Mouse (Mus musculus) mature B cell (primary cell): ENCODE data around the gene Gm21958.

Source experiments
- in situ Hi-C: fragments of 300-500 bp; cut with MboI; formaldehyde crosslinking; loops from 2 replicates; pipeline ENCODE4 v1.14.3; 2019

Gm21958 gene

GRCm38 (mm10) chr3:54714253-54714652 is at the start of gene Gm21958:
Gm21958 (minus strand) TSS chr3:54714353.
- in situ Hi-C loops = no loop called here

GRCm38 (mm10) chr3:54761258-54761657 is 47.1 kb upstream of the Gm21958 start:
- in situ Hi-C loops = no loop called here

- in situ Hi-C loops = no loop called here
Observed at GRCm38 (mm10) chr3:54760321-54761115, 46.4 kb upstream of the Gm21958 start.

- in situ Hi-C loops = no loop called here
Observed at GRCm38 (mm10) chr3:54759211-54759610, 45.1 kb upstream of the Gm21958 start.

GRCm38 (mm10) chr3:54757446-54757845 is 43.3 kb upstream of the Gm21958 start:
- in situ Hi-C loops = no loop called here

GRCm38 (mm10) chr3:54756058-54756457 is 41.9 kb upstream of the Gm21958 start:
- in situ Hi-C loops = no loop called here

- in situ Hi-C loops = no loop called here
Observed at GRCm38 (mm10) chr3:54755145-54756041, 41.2 kb upstream of the Gm21958 start, which contains the start of gene Smad9. Smad9 (plus strand) TSS chr3:54755582.

- in situ Hi-C loops = no loop called here
Observed at GRCm38 (mm10) chr3:54753411-54753810, 39.3 kb upstream of the Gm21958 start.

GRCm38 (mm10) chr3:54745799-54746198 is 31.6 kb upstream of the Gm21958 start:
- in situ Hi-C loops = no loop called here

- in situ Hi-C loops = no loop called here
Observed at GRCm38 (mm10) chr3:54741965-54742364, 27.8 kb upstream of the Gm21958 start.

- in situ Hi-C loops = no loop called here
Observed at GRCm38 (mm10) chr3:54737317-54737716, 23.2 kb upstream of the Gm21958 start.

- in situ Hi-C loops = no loop called here
Observed at GRCm38 (mm10) chr3:54736101-54736927, 22.2 kb upstream of the Gm21958 start.

- in situ Hi-C loops = no loop called here
Observed at GRCm38 (mm10) chr3:54735247-54736046, 21.3 kb upstream of the Gm21958 start, which contains the start of the genes Exosc8 and Alg5. Exosc8 (minus strand) TSS chr3:54735393. Alg5 (plus strand) TSS chr3:54735539.

GRCm38 (mm10) chr3:54734411-54735246 is 20.5 kb upstream of the Gm21958 start:
- in situ Hi-C loops = no loop called here

- in situ Hi-C loops = no loop called here
Observed at GRCm38 (mm10) chr3:54732371-54732770, 18.2 kb upstream of the Gm21958 start.

- in situ Hi-C loops = no loop called here
Observed at GRCm38 (mm10) chr3:54731626-54732150, 17.5 kb upstream of the Gm21958 start.

- in situ Hi-C loops = no loop called here
Observed at GRCm38 (mm10) chr3:54728100-54728499, 13.9 kb upstream of the Gm21958 start.

GRCm38 (mm10) chr3:54727588-54727987 is 13.4 kb upstream of the Gm21958 start:
- in situ Hi-C loops = no loop called here

- in situ Hi-C loops = no loop called here
Observed at GRCm38 (mm10) chr3:54725344-54725743, 11.2 kb upstream of the Gm21958 start.
